Mouse (Mus musculus) testis, adult 2 months (tissue): Measurements from ENCODE around the gene Trim63. TPM values are rescaled to one million over a fixed set of nuclear protein-coding genes. Genes with fewer than 3 reads are reported as not detected.

ENCODE experiments used
- H3K27ac ChIP-seq: fragments of 200-500 bp; 2 replicates; pipeline ENCODE4 v1.5.1; 2012; ENCODE audit warnings: low read depth, low read length; ENCODE audit not compliant: control insufficient read depth, insufficient read depth
- H3K27me3 ChIP-seq: fragments of 200-500 bp; 2 replicates; pipeline ENCODE4 v1.6.1; 2012; ENCODE audit warnings: mild to moderate bottlenecking, low read length, moderate library complexity; ENCODE audit not compliant: control insufficient read depth, insufficient read depth
- H3K36me3 ChIP-seq: fragments of 200-500 bp; 2 replicates; pipeline ENCODE4 v1.6.1; 2012; ENCODE audit warnings: mild to moderate bottlenecking, low read length; ENCODE audit not compliant: control insufficient read depth, insufficient read depth
- H3K4me1 ChIP-seq: fragments of 200-500 bp; 2 replicates; pipeline ENCODE4 v1.6.1; 2012; ENCODE audit warnings: low read length; ENCODE audit not compliant: control insufficient read depth, insufficient read depth
- H3K4me3 ChIP-seq: fragments of 200-500 bp; 2 replicates; pipeline ENCODE4 v1.5.1; 2012; ENCODE audit warnings: low read depth, mild to moderate bottlenecking, low read length, moderate library complexity, mixed read lengths; ENCODE audit not compliant: control insufficient read depth
- CTCF ChIP-seq: fragments of 200-500 bp; IDR thresholded peaks from 2 replicates; pipeline ENCODE4 v1.5.1; 2012; ENCODE audit warnings: low read depth, mild to moderate bottlenecking, inconsistent platforms, low read length, moderate library complexity; ENCODE audit not compliant: control insufficient read depth, insufficient read depth, insufficient replicate concordance
- POLR2A ChIP-seq: fragments of 200-500 bp; IDR thresholded peaks from 2 replicates; pipeline ENCODE4 v1.6.1; 2012; ENCODE audit warnings: low read depth, mild to moderate bottlenecking, inconsistent platforms, low read length, moderate library complexity; ENCODE audit not compliant: control insufficient read depth
- polyA plus RNA-seq: library from polyadenylated mRNA; depleted of rRNA; stranded (reverse); fragments of >200 nt; gene quantifications from 2 replicates; pipeline ENCODE4 v1.2.3, GENCODE M21; 2012

Gene Trim63
- polyA plus RNA-seq, 1 experiment: 1.6 TPM

- TF ChIP-seq CTCF: no peak
- TF ChIP-seq POLR2A: no peak
- Histone ChIP-seq H3K4me3 (no peak overlapping the region; the same call in none of the 2 replicates), H3K4me1 (peaks cover 4% of the 10 kb centered on the region), H3K27me3 (no peaks in the 10 kb centered on the region), H3K36me3 (no peaks in the 10 kb centered on the region; the same call in 1 of the 2 replicates), H3K27ac (no peak overlapping the region)
Observed at GRCm38 (mm10) chr4:134273417-134274345, 41.2 kb upstream of the Trim63 start.

GRCm38 (mm10) chr4:134284942-134285341 lies 30.0 kb upstream of the Trim63 start:
- Histone ChIP-seq H3K4me3 (no peak overlapping the region), H3K27ac (no peak overlapping the region), H3K36me3 (no peaks in the 10 kb centered on the region; the same call in 1 of the 2 replicates), H3K4me1 (peaks cover 10% of the 10 kb centered on the region), H3K27me3 (no peaks in the 10 kb centered on the region)
- TF ChIP-seq POLR2A (no peak), CTCF (no peak)

- Histone ChIP-seq H3K4me1 (peaks cover 10% of the 10 kb centered on the region), H3K36me3 (no peaks in the 10 kb centered on the region; the same call in 1 of the 2 replicates), H3K27me3 (no peaks in the 10 kb centered on the region), H3K27ac (peak overlapping the region; percentile 82), H3K4me3 (peak overlapping the region; percentile 95)
- TF ChIP-seq POLR2A: no peak
- TF ChIP-seq CTCF: no peak
Observed at GRCm38 (mm10) chr4:134286226-134287167, 28.4 kb upstream of the Trim63 start.

- H3K4me3 ChIP-seq: peak overlapping the region; percentile 95
- H3K27me3 ChIP-seq: no peaks in the 10 kb centered on the region
- no peaks in the 10 kb centered on the region; the same call in 1 of the 2 replicates for H3K36me3 ChIP-seq
- TF ChIP-seq POLR2A (peak; percentile 87), CTCF (no peak)
- peak overlapping the region; percentile 82 for H3K27ac ChIP-seq
- H3K4me1 ChIP-seq: peaks cover 10% of the 10 kb centered on the region
Observed at GRCm38 (mm10) chr4:134287168-134287564, 27.8 kb upstream of the Trim63 start.

- Histone ChIP-seq H3K27me3 (no peaks in the 10 kb centered on the region), H3K36me3 (no peaks in the 10 kb centered on the region; the same call in 1 of the 2 replicates), H3K4me1 (peaks cover 10% of the 10 kb centered on the region), H3K27ac (peak within 1 kb of the TSS; percentile 82), H3K4me3 (peak within 1 kb of the TSS; percentile 95)
- no peak; the same call in 1 of the 2 replicates for TF ChIP-seq POLR2A
- TF ChIP-seq CTCF: no peak
Observed at GRCm38 (mm10) chr4:134287575-134288025, 27.3 kb upstream of the Trim63 start, which contains the start of gene Pdik1l. TSS of gene Pdik1l (minus strand) at chr4:134287895.

- H3K27ac ChIP-seq: no peak overlapping the region
- no peak overlapping the region for H3K4me3 ChIP-seq
- no peaks in the 10 kb centered on the region for H3K27me3 ChIP-seq
- TF ChIP-seq CTCF (no peak), POLR2A (no peak)
- H3K4me1 ChIP-seq: peaks cover 16% of the 10 kb centered on the region
- H3K36me3 ChIP-seq: no peaks in the 10 kb centered on the region
Observed at GRCm38 (mm10) chr4:134288397-134289256, 26.3 kb upstream of the Trim63 start.
